Mouse (Mus musculus): Measurements from ENCODE around the gene Carmil1. TPM values are rescaled to one million over a fixed set of nuclear protein-coding genes. Genes with fewer than 3 reads are reported as not detected.

The Carmil1 gene
- polyA plus RNA-seq, 1 experiment from 2014 or later = 51.7 TPM

GRCm38 (mm10) chr13:24040221-24040620 lies 240.4 kb downstream of the Carmil1 start:
- Histone ChIP-seq H3K9ac (ENCODE audit: low read length) (no peak overlapping the region), H3K27me3 (ENCODE audit: control insufficient read depth, insufficient read depth, low read depth, low read length) (no peaks in the 10 kb centered on the region), H3K4me2 (ENCODE audit: low read depth, low read length) (no peak overlapping the region), H3K4me1 (replicated peaks; ENCODE audit: control insufficient read depth, insufficient read depth, low read length) (peaks cover 5% of the 10 kb centered on the region; the same call in 1 of the 2 replicates), H3K36me3 (ENCODE audit: control insufficient read depth, insufficient read depth, low read length) (peaks cover 10% of the 10 kb centered on the region), H3K4me3 (ENCODE audit: low read length) (no peak overlapping the region), H3K9me3 (ENCODE audit: control insufficient read depth, low read length) (no peaks in the 10 kb centered on the region), H3K27ac (ENCODE audit: low read length) (no peak overlapping the region)
- ATAC-seq (ENCODE audit: low read depth) = no peak
- 68% methylated on average over 7 of the region's 7 CpGs for WGBS

GRCm38 (mm10) chr13:24037502-24037901 lies 243.1 kb downstream of the Carmil1 start:
- WGBS = 48% methylated on average over 3 of the region's 3 CpGs
- H3K4me3 ChIP-seq (ENCODE audit: low read length) = no peak overlapping the region
- H3K4me1 ChIP-seq (replicated peaks; ENCODE audit: control insufficient read depth, insufficient read depth, low read length) = peaks cover 5% of the 10 kb centered on the region; the same call in 1 of the 2 replicates
- 0 out of 2 replicates have a peak overlapping the region, but pooled peaks have one; percentile 27 for H3K27ac ChIP-seq (ENCODE audit: low read length)
- peak; percentile 72 for ATAC-seq (ENCODE audit: low read depth)
- H3K9me3 ChIP-seq (ENCODE audit: control insufficient read depth, low read length) = no peaks in the 10 kb centered on the region
- no peaks in the 10 kb centered on the region for H3K27me3 ChIP-seq (ENCODE audit: control insufficient read depth, insufficient read depth, low read depth, low read length)
- H3K4me2 ChIP-seq (ENCODE audit: low read depth, low read length) = no peak overlapping the region
- H3K36me3 ChIP-seq (ENCODE audit: control insufficient read depth, insufficient read depth, low read length) = peaks cover 6% of the 10 kb centered on the region
- H3K9ac ChIP-seq (ENCODE audit: low read length) = no peak overlapping the region

- Histone ChIP-seq H3K27me3 (ENCODE audit: control insufficient read depth, insufficient read depth, low read depth, low read length) (no peaks in the 10 kb centered on the region), H3K9me3 (ENCODE audit: control insufficient read depth, low read length) (no peaks in the 10 kb centered on the region), H3K4me2 (ENCODE audit: low read depth, low read length) (no peak overlapping the region), H3K36me3 (ENCODE audit: control insufficient read depth, insufficient read depth, low read length) (peaks cover 6% of the 10 kb centered on the region), H3K4me3 (ENCODE audit: low read length) (peak overlapping the region; percentile 6; the same call in 1 of the 2 replicates), H3K9ac (ENCODE audit: low read length) (no peak overlapping the region), H3K4me1 (replicated peaks; ENCODE audit: control insufficient read depth, insufficient read depth, low read length) (peaks cover 5% of the 10 kb centered on the region; the same call in 1 of the 2 replicates), H3K27ac (ENCODE audit: low read length) (no peak overlapping the region)
- WGBS = 76% methylated on average over 18 of the region's 18 CpGs
- ATAC-seq (ENCODE audit: low read depth) = no peak
Measured at GRCm38 (mm10) chr13:24036150-24036549, 244.4 kb downstream of the Carmil1 start.

- no peaks in the 10 kb centered on the region for H3K9me3 ChIP-seq (ENCODE audit: control insufficient read depth, low read length)
- no peak for ATAC-seq (ENCODE audit: low read depth)
- WGBS = 61% methylated on average over 5 of the region's 5 CpGs
- no peak overlapping the region for H3K4me3 ChIP-seq (ENCODE audit: low read length)
- H3K36me3 ChIP-seq (ENCODE audit: control insufficient read depth, insufficient read depth, low read length) = no peaks in the 10 kb centered on the region
- no peaks in the 10 kb centered on the region for H3K4me1 ChIP-seq (replicated peaks; ENCODE audit: control insufficient read depth, insufficient read depth, low read length)
- no peak overlapping the region for H3K4me2 ChIP-seq (ENCODE audit: low read depth, low read length)
- no peaks in the 10 kb centered on the region for H3K27me3 ChIP-seq (ENCODE audit: control insufficient read depth, insufficient read depth, low read depth, low read length)
- no peak overlapping the region for H3K9ac ChIP-seq (ENCODE audit: low read length)
- H3K27ac ChIP-seq (ENCODE audit: low read length) = no peak overlapping the region
Measured at GRCm38 (mm10) chr13:24027191-24028170, 253.1 kb downstream of the Carmil1 start.

GRCm38 (mm10) chr13:24018515-24018914 lies 262.1 kb downstream of the Carmil1 start:
- no peak overlapping the region for H3K27ac ChIP-seq (ENCODE audit: low read length)
- ATAC-seq (ENCODE audit: low read depth) = no peak
- H3K36me3 ChIP-seq (ENCODE audit: control insufficient read depth, insufficient read depth, low read length) = no peaks in the 10 kb centered on the region
- no peak overlapping the region for H3K9ac ChIP-seq (ENCODE audit: low read length)
- no peak overlapping the region for H3K4me2 ChIP-seq (ENCODE audit: low read depth, low read length)
- WGBS = 83% methylated on average over 4 of the region's 4 CpGs
- no peaks in the 10 kb centered on the region for H3K27me3 ChIP-seq (ENCODE audit: control insufficient read depth, insufficient read depth, low read depth, low read length)
- no peaks in the 10 kb centered on the region for H3K4me1 ChIP-seq (replicated peaks; ENCODE audit: control insufficient read depth, insufficient read depth, low read length)
- no peaks in the 10 kb centered on the region for H3K9me3 ChIP-seq (ENCODE audit: control insufficient read depth, low read length)
- H3K4me3 ChIP-seq (ENCODE audit: low read length) = no peak overlapping the region

- H3K27me3 ChIP-seq (ENCODE audit: control insufficient read depth, insufficient read depth, low read depth, low read length) = no peaks in the 10 kb centered on the region
- H3K4me3 ChIP-seq (ENCODE audit: low read length) = no peak overlapping the region
- 0 out of 2 replicates have a peak, but pooled peaks cover 2% of the 10 kb centered on the region for H3K36me3 ChIP-seq (ENCODE audit: control insufficient read depth, insufficient read depth, low read length)
- H3K9ac ChIP-seq (ENCODE audit: low read length) = no peak overlapping the region
- H3K9me3 ChIP-seq (ENCODE audit: control insufficient read depth, low read length) = no peaks in the 10 kb centered on the region
- H3K27ac ChIP-seq (ENCODE audit: low read length) = no peak overlapping the region
- no peaks in the 10 kb centered on the region for H3K4me1 ChIP-seq (replicated peaks; ENCODE audit: control insufficient read depth, insufficient read depth, low read length)
- no peak for ATAC-seq (ENCODE audit: low read depth)
- 75% methylated on average over 2 of the region's 2 CpGs for WGBS
- no peak overlapping the region for H3K4me2 ChIP-seq (ENCODE audit: low read depth, low read length)
Measured at GRCm38 (mm10) chr13:24005528-24005927, 275.1 kb downstream of the Carmil1 start.

GRCm38 (mm10) chr13:24001797-24002196 lies 278.8 kb downstream of the Carmil1 start:
- H3K27ac ChIP-seq (ENCODE audit: low read length) = no peak overlapping the region
- H3K4me3 ChIP-seq (ENCODE audit: low read length) = no peak overlapping the region
- no peak overlapping the region for H3K4me2 ChIP-seq (ENCODE audit: low read depth, low read length)
- WGBS = 44% methylated on average over 2 of the region's 2 CpGs
- H3K27me3 ChIP-seq (ENCODE audit: control insufficient read depth, insufficient read depth, low read depth, low read length) = no peaks in the 10 kb centered on the region
- no peaks in the 10 kb centered on the region for H3K36me3 ChIP-seq (ENCODE audit: control insufficient read depth, insufficient read depth, low read length)
- H3K9ac ChIP-seq (ENCODE audit: low read length) = no peak overlapping the region
- H3K4me1 ChIP-seq (replicated peaks; ENCODE audit: control insufficient read depth, insufficient read depth, low read length) = no peaks in the 10 kb centered on the region
- no peaks in the 10 kb centered on the region for H3K9me3 ChIP-seq (ENCODE audit: control insufficient read depth, low read length)
- ATAC-seq (ENCODE audit: low read depth) = no peak

- no peak overlapping the region for H3K4me2 ChIP-seq (ENCODE audit: low read depth, low read length)
- H3K36me3 ChIP-seq (ENCODE audit: control insufficient read depth, insufficient read depth, low read length) = no peaks in the 10 kb centered on the region
- H3K4me1 ChIP-seq (replicated peaks; ENCODE audit: control insufficient read depth, insufficient read depth, low read length) = no peaks in the 10 kb centered on the region
- H3K27me3 ChIP-seq (ENCODE audit: control insufficient read depth, insufficient read depth, low read depth, low read length) = no peaks in the 10 kb centered on the region
- no peak overlapping the region for H3K27ac ChIP-seq (ENCODE audit: low read length)
- H3K9ac ChIP-seq (ENCODE audit: low read length) = no peak overlapping the region
- WGBS = 74% methylated on average over 2 of the region's 2 CpGs
- H3K4me3 ChIP-seq (ENCODE audit: low read length) = no peak overlapping the region
- no peaks in the 10 kb centered on the region for H3K9me3 ChIP-seq (ENCODE audit: control insufficient read depth, low read length)
- no peak for ATAC-seq (ENCODE audit: low read depth)
Measured at GRCm38 (mm10) chr13:24001081-24001480, 279.5 kb downstream of the Carmil1 start.

GRCm38 (mm10) chr13:23998826-23999225 lies 281.8 kb downstream of the Carmil1 start:
- Histone ChIP-seq H3K27me3 (ENCODE audit: control insufficient read depth, insufficient read depth, low read depth, low read length) (no peaks in the 10 kb centered on the region; the same call in 1 of the 2 replicates), H3K36me3 (ENCODE audit: control insufficient read depth, insufficient read depth, low read length) (no peaks in the 10 kb centered on the region), H3K4me2 (ENCODE audit: low read depth, low read length) (no peak overlapping the region), H3K4me1 (replicated peaks; ENCODE audit: control insufficient read depth, insufficient read depth, low read length) (no peaks in the 10 kb centered on the region), H3K27ac (ENCODE audit: low read length) (no peak overlapping the region), H3K9ac (ENCODE audit: low read length) (no peak overlapping the region), H3K9me3 (ENCODE audit: control insufficient read depth, low read length) (no peaks in the 10 kb centered on the region), H3K4me3 (ENCODE audit: low read length) (no peak overlapping the region)
- no peak for ATAC-seq (ENCODE audit: low read depth)
- 66% methylated on average over 2 of the region's 2 CpGs for WGBS

All from lung, embryonic 16.5 days (tissue).